Mouse (Mus musculus) midbrain, embryonic 14.5 days (tissue): ENCODE results near the gene Clint1. TPM values are rescaled to one million over a fixed set of nuclear protein-coding genes. Genes with fewer than 3 reads are reported as not detected.

Experiments used
- ATAC-seq: fragments of 200-750 bp; cut with Nextera tagmentation; 2 replicates; pipeline ENCODE4 v1.8.0; 2017; ENCODE audit warnings: moderate number of reproducible peaks, moderate library complexity; ENCODE audit not compliant: low FRiP score, low TSS enrichment
- DNase-seq: peaks from one replicate; pipeline ENCODE4 v3.0.0-alpha.2; 2015
- H3K27ac ChIP-seq: fragments of 300-500 bp; sonication (generic); replicated peaks from 2 replicates; pipeline ENCODE4 v1.5.1; 2014; ENCODE audit warnings: mild to moderate bottlenecking, low read depth, low read length, moderate library complexity
- H3K27me3 ChIP-seq: fragments of 300-500 bp; sonication (generic); 2 replicates; pipeline ENCODE4 v1.6.1; 2014; ENCODE audit warnings: low read length, control low read depth, mixed read lengths; ENCODE audit not compliant: control insufficient read depth, insufficient read depth
- H3K36me3 ChIP-seq: fragments of 300-500 bp; sonication (generic); 2 replicates; pipeline ENCODE4 v1.6.1; 2014; ENCODE audit warnings: low read length, control low read depth; ENCODE audit not compliant: control insufficient read depth, insufficient read depth
- H3K4me1 ChIP-seq: fragments of 300-500 bp; sonication (generic); 2 replicates; pipeline ENCODE4 v1.6.1; 2014; ENCODE audit warnings: mild to moderate bottlenecking, antibody characterized with exemption, low read length, control low read depth; ENCODE audit not compliant: control insufficient read depth, insufficient read depth
- H3K4me2 ChIP-seq: fragments of 300-500 bp; sonication (generic); 2 replicates; pipeline ENCODE4 v1.6.1; 2014; ENCODE audit warnings: mild to moderate bottlenecking, low read length, moderate library complexity
- H3K4me3 ChIP-seq: fragments of 300-500 bp; sonication (generic); replicated peaks from 2 replicates; pipeline ENCODE4 v1.5.1; 2014; ENCODE audit warnings: low read depth, low read length
- H3K9ac ChIP-seq: fragments of 300-500 bp; sonication (generic); replicated peaks from 2 replicates; pipeline ENCODE4 v1.6.1; 2014; ENCODE audit warnings: mild to moderate bottlenecking, low read length, moderate library complexity
- H3K9me3 ChIP-seq: fragments of 300-500 bp; sonication (generic); 2 replicates; pipeline ENCODE4 v1.6.1; 2016; ENCODE audit warnings: low read length, control low read depth, mixed read lengths; ENCODE audit not compliant: control insufficient read depth
- WGBS: fragments of 180-500 bp; shearing (Covaris S2); extraction: QIAGEN DNeasy Blood & Tissue Kit; methylation state at CpG from one replicate; pipeline ENCODE4 v1.1.7; 2014; 5-methylcytosine and 5-hydroxymethylcytosine counted together
- polyA plus RNA-seq: library from polyadenylated mRNA; unstranded; fragments of >200 nt; fragmentation: Nextera tagmentation; extraction: Ambion mirVana; gene quantifications from 2 replicates; pipeline ENCODE4 v1.2.1, GENCODE M21; 2014

The Clint1 gene
- polyA plus RNA-seq, 1 experiment from 2014 or later, result 45.5 TPM

DNA sequence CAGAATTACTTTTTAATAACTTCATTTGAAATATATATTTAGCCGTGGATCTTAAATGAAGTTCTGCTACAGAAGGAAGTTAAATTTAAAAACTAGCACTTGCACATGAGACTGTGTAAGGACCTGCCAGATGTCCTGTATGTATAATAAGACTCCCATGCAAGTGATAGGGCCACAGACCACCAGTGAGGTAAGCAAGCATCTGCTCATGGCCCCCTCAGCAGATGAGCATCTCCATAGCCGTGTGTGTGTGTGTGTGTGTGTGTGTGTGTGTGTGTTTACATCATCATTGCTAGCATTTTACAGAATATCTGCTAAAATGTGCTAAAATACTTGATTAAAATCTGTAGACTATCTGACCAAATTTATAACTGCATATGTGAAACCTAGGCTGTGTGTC, 45.5 kb downstream of the Clint1 start:
- Histone ChIP-seq H3K9me3 (no peaks in the 10 kb centered on the region), H3K4me3 (no peak overlapping the region), H3K9ac (no peak overlapping the region), H3K27me3 (no peaks in the 10 kb centered on the region), H3K36me3 (peaks cover 56% of the 10 kb centered on the region), H3K4me2 (no peak overlapping the region), H3K27ac (no peak overlapping the region), H3K4me1 (no peaks in the 10 kb centered on the region)
- DNase-seq, result no peak
- no peak for ATAC-seq
- 92% methylated on average over 2 of the region's 2 CpGs for WGBS

DNA sequence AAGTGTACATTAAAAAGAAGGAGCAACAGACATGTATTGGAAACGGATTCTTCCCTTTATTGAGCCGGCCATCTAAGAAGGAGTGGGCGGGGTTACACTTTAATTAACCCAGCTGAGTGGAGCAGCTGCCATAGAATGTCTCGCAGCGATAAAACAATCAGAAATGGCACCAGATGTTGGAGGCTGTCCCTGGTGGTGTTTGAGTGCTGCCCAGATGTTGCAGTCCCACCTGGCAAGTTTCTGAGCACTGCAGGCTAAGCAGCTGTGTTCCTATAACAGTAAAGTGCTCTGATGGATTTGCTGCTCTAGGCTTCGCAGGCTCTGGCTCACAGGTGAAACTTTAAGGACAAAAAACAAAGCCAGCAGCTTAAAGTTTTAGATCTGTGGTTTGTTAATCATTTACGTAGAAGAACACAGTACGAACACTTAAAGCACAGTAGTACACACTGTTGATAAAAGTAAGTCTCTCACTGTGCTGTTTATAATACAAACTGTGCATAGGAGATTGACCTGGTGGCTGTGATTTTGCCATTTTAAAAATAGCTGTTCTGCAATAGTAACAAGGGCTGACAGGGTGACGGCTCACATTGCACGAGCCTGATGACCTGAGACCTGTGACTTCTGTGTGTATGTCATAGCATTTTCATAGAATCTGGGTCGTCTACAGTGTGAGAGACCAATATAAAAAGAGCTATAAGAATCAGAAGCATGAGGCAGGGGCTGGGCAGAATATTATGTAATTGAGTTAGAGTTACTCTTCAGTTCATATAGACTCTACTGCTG, 48.6 kb downstream of the Clint1 start:
- H3K27ac ChIP-seq, result no peak overlapping the region

DNA sequence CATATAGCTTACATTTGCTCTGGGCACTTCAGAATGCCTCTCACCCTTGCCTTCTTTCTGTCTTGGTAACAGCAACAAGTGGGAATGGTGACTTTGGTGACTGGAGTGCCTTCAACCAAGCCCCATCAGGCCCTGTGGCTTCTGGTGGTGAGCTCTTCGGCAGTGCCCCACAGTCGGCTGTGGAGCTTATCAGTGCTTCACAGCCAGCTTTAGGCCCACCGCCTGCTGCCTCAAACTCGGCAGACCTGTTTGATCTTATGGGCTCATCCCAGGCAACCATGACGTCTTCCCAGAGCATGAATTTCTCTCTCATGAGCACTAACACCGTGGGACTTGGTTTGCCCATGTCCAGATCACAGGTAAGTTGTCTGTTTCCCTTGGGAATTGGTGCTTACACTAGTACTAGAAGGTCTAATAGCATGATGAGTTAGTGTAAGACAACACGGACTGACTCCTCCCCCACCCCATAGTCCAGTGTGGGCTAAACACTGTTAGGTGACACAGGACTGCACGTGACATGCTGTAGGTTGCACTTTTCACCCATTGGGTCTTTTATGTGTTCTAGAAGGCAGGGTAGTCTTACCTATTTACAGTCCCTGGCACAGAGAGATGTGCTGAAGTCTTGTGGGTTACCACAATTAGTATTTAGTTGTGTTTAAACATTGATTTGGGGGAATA, 54.4 kb downstream of the Clint1 start:
- no peaks in the 10 kb centered on the region for H3K27me3 ChIP-seq
- 92% methylated on average over 8 of the region's 8 CpGs for WGBS
- H3K9ac ChIP-seq, result no peak overlapping the region
- no peak overlapping the region for H3K27ac ChIP-seq
- H3K4me2 ChIP-seq, result no peak overlapping the region
- no peaks in the 10 kb centered on the region for H3K9me3 ChIP-seq
- no peak overlapping the region for H3K4me3 ChIP-seq
- no peak for ATAC-seq
- DNase-seq, result no peak
- no peaks in the 10 kb centered on the region for H3K4me1 ChIP-seq
- peaks cover 65% of the 10 kb centered on the region for H3K36me3 ChIP-seq

More for the DNA sequence above, 48.6 kb downstream of the Clint1 start:
- DNase-seq, result peak; percentile 25
- Histone ChIP-seq H3K9me3 (no peaks in the 10 kb centered on the region), H3K36me3 (peaks cover 37% of the 10 kb centered on the region), H3K4me2 (no peak overlapping the region), H3K27me3 (no peaks in the 10 kb centered on the region), H3K4me1 (no peaks in the 10 kb centered on the region), H3K4me3 (no peak overlapping the region), H3K9ac (no peak overlapping the region)
- WGBS, result 73% methylated on average over 11 of the region's 11 CpGs
- no peak for ATAC-seq

DNA sequence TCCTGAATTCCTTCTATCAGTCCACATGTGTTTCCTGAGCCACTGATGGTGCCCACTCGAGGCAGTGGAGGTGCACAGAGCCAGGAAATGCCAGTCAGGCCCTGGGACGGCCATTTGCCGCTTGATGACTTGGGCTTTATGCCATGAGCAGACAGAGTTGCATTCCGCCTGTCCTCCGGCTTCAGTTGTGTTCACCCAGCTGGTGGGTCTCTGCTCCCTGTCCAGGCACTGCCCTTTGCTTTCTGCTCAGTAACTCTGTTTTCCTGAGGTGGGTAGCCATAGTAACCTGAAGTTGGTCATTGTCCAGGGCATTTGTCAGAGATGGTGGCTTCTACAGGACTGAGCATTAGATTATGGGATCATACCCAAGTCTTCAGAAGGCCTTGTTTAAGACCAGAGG, 55.5 kb downstream of the Clint1 start:
- H3K4me1 ChIP-seq, result no peaks in the 10 kb centered on the region
- no peak overlapping the region for H3K4me2 ChIP-seq
- H3K9me3 ChIP-seq, result no peaks in the 10 kb centered on the region
- no peak overlapping the region for H3K4me3 ChIP-seq
- peaks cover 68% of the 10 kb centered on the region for H3K36me3 ChIP-seq
- ATAC-seq (no peak), DNase-seq (no peak)
- no peak overlapping the region for H3K9ac ChIP-seq
- no peaks in the 10 kb centered on the region for H3K27me3 ChIP-seq
- no peak overlapping the region for H3K27ac ChIP-seq
- 91% methylated on average over 5 of the region's 5 CpGs for WGBS

DNA sequence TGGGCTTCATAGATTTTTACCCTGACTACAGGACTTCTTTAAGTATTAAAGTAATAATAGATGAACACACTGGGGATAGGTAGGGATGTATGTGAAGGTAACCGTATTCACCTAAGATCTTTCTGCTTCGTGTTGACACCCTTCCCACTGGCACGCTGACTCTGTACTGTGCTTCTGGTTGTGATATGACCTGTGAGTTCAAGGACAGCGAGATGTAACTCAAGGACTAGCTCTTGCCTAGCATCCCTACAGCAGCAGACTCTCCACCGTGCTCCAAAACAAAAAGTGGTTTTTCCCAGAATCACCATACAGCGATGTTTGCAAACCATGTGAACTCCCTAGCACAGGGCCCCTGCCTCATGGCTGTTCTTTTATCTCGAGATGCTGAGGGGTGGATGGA, 56.2 kb downstream of the Clint1 start:
- ATAC-seq (no peak), DNase-seq (no peak)
- Histone ChIP-seq H3K4me3 (no peak overlapping the region), H3K9ac (no peak overlapping the region), H3K36me3 (peaks cover 60% of the 10 kb centered on the region), H3K27me3 (no peaks in the 10 kb centered on the region), H3K27ac (no peak overlapping the region), H3K9me3 (no peaks in the 10 kb centered on the region), H3K4me2 (no peak overlapping the region), H3K4me1 (no peaks in the 10 kb centered on the region)
- 97% methylated on average over 7 of the region's 7 CpGs for WGBS

DNA sequence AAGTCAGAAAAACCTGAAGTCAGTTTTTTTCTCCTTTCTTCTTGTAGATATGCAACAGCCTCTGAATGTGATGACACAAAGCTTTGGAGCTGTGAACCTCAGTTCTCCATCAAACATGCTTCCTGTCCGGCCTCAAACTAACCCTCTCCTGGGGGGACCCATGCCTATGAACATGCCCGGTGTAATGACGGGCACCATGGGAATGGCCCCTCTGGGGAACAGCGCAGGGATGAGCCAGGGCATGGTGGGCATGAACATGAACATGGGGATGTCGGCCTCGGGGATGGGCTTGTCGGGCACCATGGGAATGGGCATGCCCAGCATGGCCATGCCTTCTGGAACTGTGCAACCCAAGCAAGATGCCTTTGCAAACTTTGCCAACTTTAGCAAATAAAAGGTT, 57.0 kb downstream of the Clint1 start:
- no peak for DNase-seq
- peaks cover 59% of the 10 kb centered on the region for H3K36me3 ChIP-seq
- ATAC-seq, result no peak
- no peak overlapping the region for H3K27ac ChIP-seq
- H3K4me2 ChIP-seq, result no peak overlapping the region
- no peaks in the 10 kb centered on the region for H3K27me3 ChIP-seq
- 97% methylated on average over 7 of the region's 7 CpGs for WGBS
- H3K9ac ChIP-seq, result no peak overlapping the region
- no peaks in the 10 kb centered on the region for H3K9me3 ChIP-seq
- H3K4me1 ChIP-seq, result no peaks in the 10 kb centered on the region
- H3K4me3 ChIP-seq, result no peak overlapping the region

DNA sequence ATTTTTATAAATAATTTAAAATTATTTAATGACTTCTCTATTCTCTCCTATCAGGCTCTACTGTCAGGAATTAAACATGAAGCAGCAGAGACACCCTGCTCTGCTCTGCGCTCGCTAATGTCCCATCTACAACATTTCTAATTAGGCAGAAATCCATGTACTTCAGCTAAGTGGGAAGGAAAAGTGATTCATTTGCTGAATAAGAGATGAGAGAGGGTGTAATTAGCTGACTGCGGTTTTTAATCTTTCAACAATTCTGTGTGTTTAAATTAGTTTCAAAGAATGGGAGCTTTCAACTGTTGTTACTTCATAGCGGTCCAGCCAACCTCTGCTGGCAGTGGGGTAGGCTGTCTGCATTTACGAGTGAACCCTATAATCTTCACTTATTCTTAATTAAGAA, 58.9 kb downstream of the Clint1 start:
- peaks cover 54% of the 10 kb centered on the region for H3K36me3 ChIP-seq
- DNase-seq, result no peak

DNA sequence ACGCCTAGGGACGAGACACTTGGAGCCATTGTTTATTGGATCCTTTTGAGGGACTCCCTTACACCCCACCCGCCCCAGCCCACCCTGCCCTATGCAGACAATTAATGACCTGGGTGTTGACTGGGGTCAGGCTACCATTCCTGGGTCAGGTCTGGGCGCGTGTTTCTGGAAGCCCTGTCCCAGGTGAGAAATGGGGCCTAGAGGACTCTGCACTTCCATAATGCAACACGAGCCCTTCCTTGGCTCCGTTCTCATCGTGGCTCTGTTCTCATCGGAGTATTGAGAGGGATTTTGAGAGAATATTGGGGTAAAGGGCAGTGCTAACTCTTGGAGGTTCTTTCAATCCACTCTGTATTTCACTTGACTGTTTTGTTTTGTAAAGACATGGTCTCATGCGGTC, 64.3 kb downstream of the Clint1 start:
- peaks cover 2% of the 10 kb centered on the region; the same call in 1 of the 2 replicates for H3K4me1 ChIP-seq
- WGBS, result 92% methylated on average over 10 of the region's 10 CpGs
- ATAC-seq (no peak), DNase-seq (no peak)
- H3K27ac ChIP-seq, result 0 out of 2 replicates have a peak overlapping the region, but pooled peaks have one; percentile 20
- no peak overlapping the region for H3K9ac ChIP-seq
- H3K4me3 ChIP-seq, result no peak overlapping the region
- no peaks in the 10 kb centered on the region for H3K9me3 ChIP-seq
- H3K27me3 ChIP-seq, result no peaks in the 10 kb centered on the region
- no peak overlapping the region for H3K4me2 ChIP-seq
- peaks cover 6% of the 10 kb centered on the region for H3K36me3 ChIP-seq

More for the DNA sequence above, 58.9 kb downstream of the Clint1 start:
- Histone ChIP-seq H3K27me3 (no peaks in the 10 kb centered on the region), H3K9me3 (no peaks in the 10 kb centered on the region), H3K4me3 (no peak overlapping the region), H3K27ac (no peak overlapping the region), H3K4me2 (no peak overlapping the region), H3K4me1 (no peaks in the 10 kb centered on the region), H3K9ac (no peak overlapping the region)
- WGBS, result 82% methylated on average over 5 of the region's 5 CpGs
- ATAC-seq, result no peak

DNA sequence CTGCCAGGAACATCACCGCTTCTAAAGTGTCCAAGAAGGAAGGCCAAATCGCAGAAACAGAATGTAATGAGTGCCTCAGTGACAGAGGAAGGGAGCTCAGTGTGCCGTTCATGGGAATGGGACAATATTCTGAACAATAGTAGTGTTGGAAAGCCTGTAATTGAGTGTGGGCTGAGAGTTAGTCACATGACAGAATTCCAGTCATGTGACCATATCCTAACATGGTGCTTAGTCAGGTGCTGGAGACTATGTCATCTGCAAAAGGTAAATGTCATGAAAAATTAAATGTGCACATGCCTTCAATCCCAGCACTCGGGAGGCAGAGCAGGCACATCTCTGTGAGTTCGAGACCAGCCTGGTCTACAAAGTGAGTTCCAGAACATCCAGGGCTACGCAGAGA, 66.2 kb downstream of the Clint1 start:
- Histone ChIP-seq H3K36me3 (no peaks in the 10 kb centered on the region), H3K4me3 (no peak overlapping the region), H3K4me1 (peaks cover 10% of the 10 kb centered on the region), H3K27me3 (no peaks in the 10 kb centered on the region), H3K4me2 (no peak overlapping the region), H3K9me3 (no peaks in the 10 kb centered on the region), H3K27ac (no peak overlapping the region), H3K9ac (no peak overlapping the region)
- no peak for ATAC-seq
- DNase-seq, result no peak
- 97% methylated on average over 6 of the region's 6 CpGs for WGBS
